Mouse (Mus musculus) hindbrain, embryonic 15.5 days (tissue): ENCODE data around the gene Ugt1a8. TPM values are rescaled to one million over a fixed set of nuclear protein-coding genes. Genes with fewer than 3 reads are reported as not detected.
"Not testable (repeated sequence)": the region's sequence is repeated elsewhere in the genome, so short reads cannot be mapped to it uniquely, and the experiment has no call there.

ENCODE experiments used
- ATAC-seq: fragments of 200-750 bp; cut with Nextera tagmentation; 2 replicates; pipeline ENCODE4 v1.8.0; 2017; ENCODE audit warnings: low read depth, moderate number of reproducible peaks, moderate TSS enrichment; ENCODE audit not compliant: low FRiP score
- H3K27ac ChIP-seq: fragments of 300-500 bp; sonication (generic); replicated peaks from 2 replicates; pipeline ENCODE4 v1.5.1; 2015; ENCODE audit warnings: mild to moderate bottlenecking, inconsistent platforms
- H3K27me3 ChIP-seq: fragments of 300-500 bp; sonication (generic); 2 replicates; pipeline ENCODE4 v1.6.1; 2015; ENCODE audit warnings: control low read depth, inconsistent platforms
- H3K36me3 ChIP-seq: fragments of 300-500 bp; sonication (generic); 2 replicates; pipeline ENCODE4 v1.6.1; 2015; ENCODE audit warnings: control low read depth, inconsistent platforms
- H3K4me1 ChIP-seq: fragments of 300-500 bp; sonication (generic); replicated peaks from 2 replicates; pipeline ENCODE4 v1.6.1; 2015; ENCODE audit warnings: control low read depth, inconsistent platforms
- H3K4me2 ChIP-seq: fragments of 300-500 bp; sonication (generic); 2 replicates; pipeline ENCODE4 v1.6.1; 2015; ENCODE audit warnings: moderate library complexity, mild to moderate bottlenecking, inconsistent platforms
- H3K4me3 ChIP-seq: fragments of 300-500 bp; sonication (generic); 2 replicates; pipeline ENCODE4 v1.5.1; 2015; ENCODE audit warnings: mild to moderate bottlenecking, inconsistent platforms
- H3K9ac ChIP-seq: fragments of 300-500 bp; sonication (generic); 2 replicates; pipeline ENCODE4 v1.6.1; 2015; ENCODE audit warnings: inconsistent platforms
- H3K9me3 ChIP-seq: fragments of 300-500 bp; sonication (generic); 2 replicates; pipeline ENCODE4 v1.6.1; 2016; ENCODE audit warnings: control low read depth, inconsistent platforms
- WGBS: fragments of 180-500 bp; shearing (Covaris S2); methylation state at CpG from one replicate; pipeline ENCODE4 v1.1.7; 2015; 5-methylcytosine and 5-hydroxymethylcytosine counted together
- polyA plus RNA-seq: library from polyadenylated mRNA; unstranded; fragments of >200 nt; fragmentation: Nextera tagmentation; extraction: Ambion mirVana; gene quantifications from 2 replicates; pipeline ENCODE4 v1.2.1, GENCODE M21; 2015

The Ugt1a8 gene
- polyA plus RNA-seq, 1 experiment from 2014 or later: not detected

DNA sequence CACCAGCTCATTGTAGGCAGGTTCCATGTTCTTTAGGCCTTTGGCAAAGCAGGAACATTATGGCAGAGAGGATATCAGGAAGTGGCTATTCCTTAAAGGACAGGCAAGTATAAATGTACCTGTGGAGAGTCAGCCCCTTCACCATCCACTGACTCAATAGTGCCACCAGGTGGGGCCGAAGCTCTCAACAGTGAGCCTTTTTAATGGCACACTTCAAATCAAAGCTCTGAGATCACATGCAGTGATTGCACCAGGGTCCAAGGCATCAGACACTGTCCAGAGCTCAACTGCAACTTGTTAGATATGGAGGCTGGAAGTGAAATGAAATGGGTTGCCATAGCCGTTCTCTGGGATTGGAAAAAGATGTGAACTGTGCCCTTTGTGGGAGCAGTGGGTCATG lies 57.7 kb downstream of the Ugt1a8 start:
- not testable (repeated sequence) for H3K27ac ChIP-seq, H3K4me3 ChIP-seq, H3K4me2 ChIP-seq, H3K4me1 ChIP-seq, H3K9me3 ChIP-seq, ATAC-seq, H3K36me3 ChIP-seq, H3K9ac ChIP-seq, H3K27me3 ChIP-seq
- 79% methylated on average over 2 of the region's 2 CpGs for WGBS

DNA sequence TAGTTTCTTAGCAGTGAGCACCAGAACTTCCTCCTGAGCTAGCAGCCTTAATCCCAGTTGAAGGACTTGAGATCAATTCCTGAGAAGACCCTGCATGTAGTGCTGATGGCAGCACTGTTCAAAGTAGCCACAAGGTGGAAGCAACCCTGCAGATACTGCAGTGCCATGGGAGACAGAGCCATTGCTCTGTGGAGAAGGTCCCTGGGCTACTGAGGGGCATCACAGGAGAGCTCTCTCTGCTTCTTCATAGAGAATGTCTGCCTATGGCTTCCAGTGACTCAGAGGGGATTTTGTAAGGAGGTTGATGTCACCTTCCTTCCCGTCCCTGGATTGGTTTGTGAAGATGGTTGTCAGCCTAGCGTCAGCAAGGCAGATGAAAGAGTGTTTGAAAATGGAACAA lies 62.5 kb downstream of the Ugt1a8 start:
- H3K4me1 ChIP-seq, H3K9ac ChIP-seq, H3K36me3 ChIP-seq, ATAC-seq, H3K27me3 ChIP-seq, H3K4me3 ChIP-seq, H3K27ac ChIP-seq, H3K4me2 ChIP-seq, H3K9me3 ChIP-seq: not testable (repeated sequence)
- 77% methylated on average over 2 of the region's 2 CpGs for WGBS

DNA sequence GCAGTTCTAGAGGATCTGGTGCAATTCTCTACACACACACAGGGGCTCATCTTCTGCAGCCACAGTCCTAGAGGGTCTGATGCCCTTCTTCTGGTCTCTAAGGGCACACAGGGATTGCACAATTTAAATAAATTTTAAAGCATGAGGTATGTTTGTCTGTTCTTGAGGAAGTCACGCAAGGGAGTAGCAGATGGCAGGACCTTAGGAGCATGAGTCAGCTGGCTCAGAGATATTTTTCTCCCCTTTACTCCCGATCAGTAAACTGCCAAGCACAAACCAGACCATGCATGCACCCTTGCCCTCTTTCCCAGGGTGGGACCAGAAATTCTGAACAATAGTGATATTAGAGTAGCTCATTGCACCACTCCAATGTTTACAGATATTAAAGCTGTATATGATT lies 70.8 kb downstream of the Ugt1a8 start:
- no peaks in the 10 kb centered on the region for H3K36me3 ChIP-seq
- H3K4me1 ChIP-seq: no peaks in the 10 kb centered on the region
- no peak overlapping the region for H3K27ac ChIP-seq
- H3K27me3 ChIP-seq: no peaks in the 10 kb centered on the region
- H3K9me3 ChIP-seq: no peaks in the 10 kb centered on the region
- H3K4me3 ChIP-seq: no peak overlapping the region
- ATAC-seq: no peak
- H3K9ac ChIP-seq: no peak overlapping the region
- H3K4me2 ChIP-seq: no peak overlapping the region
- WGBS: 83% methylated on average over 2 of the region's 2 CpGs

DNA sequence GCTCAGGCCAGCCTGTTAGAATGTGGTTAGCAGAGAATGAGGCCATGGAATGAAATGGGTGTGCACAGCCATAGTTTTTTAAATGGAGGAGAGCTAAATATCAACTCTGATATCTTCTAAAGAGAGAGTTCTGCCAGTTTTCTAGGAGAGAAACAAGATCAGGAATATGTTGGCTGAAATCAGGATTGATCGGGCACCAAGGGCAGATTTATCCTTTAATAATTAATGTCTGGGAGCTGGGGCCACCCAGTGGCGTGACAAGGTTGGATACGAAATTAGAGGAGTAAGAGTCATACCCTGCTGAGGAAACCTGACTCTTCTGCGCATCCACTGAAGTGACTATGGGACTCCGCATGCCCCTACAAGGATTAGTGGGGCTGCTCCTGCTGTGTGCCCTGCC lies 78.1 kb downstream of the Ugt1a8 start, which contains the start of gene Ugt1a5:
Gene Ugt1a5, plus strand, starts transcription at position 302 of the 400 bp plus-strand sequence.
- no peaks in the 10 kb centered on the region for H3K36me3 ChIP-seq
- no peak for ATAC-seq
- H3K27me3 ChIP-seq: no peaks in the 10 kb centered on the region
- no peak within 1 kb of the TSS for H3K4me2 ChIP-seq
- H3K4me1 ChIP-seq: no peaks in the 10 kb centered on the region
- H3K9ac ChIP-seq: no peak within 1 kb of the TSS
- no peak within 1 kb of the TSS for H3K27ac ChIP-seq
- WGBS: 80% methylated on average over 5 of the region's 5 CpGs
- H3K4me3 ChIP-seq: no peak within 1 kb of the TSS
- no peaks in the 10 kb centered on the region for H3K9me3 ChIP-seq

DNA sequence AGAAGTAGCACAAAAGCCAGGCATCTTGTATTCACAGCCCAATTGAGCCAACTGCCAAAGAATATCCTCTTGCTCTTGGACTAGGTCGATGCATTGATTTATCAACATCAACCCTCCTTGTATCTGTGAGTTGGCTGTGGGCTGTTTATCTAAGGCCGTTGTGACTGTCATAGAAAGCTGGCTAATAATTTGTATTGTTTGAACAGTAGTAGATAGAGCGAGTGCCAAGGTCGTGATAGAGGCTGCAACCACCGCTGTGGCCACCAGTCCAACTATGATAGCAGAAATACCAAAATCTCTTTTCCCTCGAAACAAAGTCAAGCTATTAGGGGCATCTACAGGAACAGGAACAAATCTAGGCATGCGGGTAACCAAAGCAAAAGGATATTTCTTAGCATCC lies 84.6 kb downstream of the Ugt1a8 start:
- not testable (repeated sequence) for H3K27ac ChIP-seq, ATAC-seq, H3K9ac ChIP-seq, H3K4me1 ChIP-seq, H3K27me3 ChIP-seq, H3K4me2 ChIP-seq, H3K9me3 ChIP-seq, H3K36me3 ChIP-seq, H3K4me3 ChIP-seq
- 87% methylated on average over 6 of the region's 7 CpGs for WGBS

DNA sequence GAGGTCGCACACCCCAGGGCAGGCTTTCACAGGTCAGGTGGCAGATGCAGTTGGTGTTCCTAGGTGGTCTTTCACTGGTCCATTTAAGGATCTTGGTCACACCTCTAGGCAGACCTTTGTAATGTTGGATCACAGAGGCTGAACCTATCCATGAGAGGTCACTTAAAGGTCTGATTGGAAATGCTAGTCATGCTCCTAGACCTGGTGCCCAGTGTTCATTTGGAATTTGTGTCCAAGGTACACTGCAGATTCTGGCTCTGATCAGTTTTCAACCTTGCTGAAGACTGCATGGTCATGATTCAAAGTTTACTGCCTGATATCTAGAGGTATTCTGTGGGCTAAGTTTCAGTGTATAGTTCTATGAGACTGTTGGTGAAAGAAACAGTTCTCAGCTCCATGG lies 92.0 kb downstream of the Ugt1a8 start:
- Histone ChIP-seq H3K36me3 (no peaks in the 10 kb centered on the region), H3K9me3 (no peaks in the 10 kb centered on the region; the same call in 1 of the 2 replicates), H3K27ac (no peak overlapping the region), H3K4me3 (no peak overlapping the region), H3K27me3 (no peaks in the 10 kb centered on the region), H3K9ac (no peak overlapping the region), H3K4me1 (no peaks in the 10 kb centered on the region), H3K4me2 (no peak overlapping the region)
- ATAC-seq: no peak
- 92% methylated on average over 1 of the region's 1 CpGs for WGBS

DNA sequence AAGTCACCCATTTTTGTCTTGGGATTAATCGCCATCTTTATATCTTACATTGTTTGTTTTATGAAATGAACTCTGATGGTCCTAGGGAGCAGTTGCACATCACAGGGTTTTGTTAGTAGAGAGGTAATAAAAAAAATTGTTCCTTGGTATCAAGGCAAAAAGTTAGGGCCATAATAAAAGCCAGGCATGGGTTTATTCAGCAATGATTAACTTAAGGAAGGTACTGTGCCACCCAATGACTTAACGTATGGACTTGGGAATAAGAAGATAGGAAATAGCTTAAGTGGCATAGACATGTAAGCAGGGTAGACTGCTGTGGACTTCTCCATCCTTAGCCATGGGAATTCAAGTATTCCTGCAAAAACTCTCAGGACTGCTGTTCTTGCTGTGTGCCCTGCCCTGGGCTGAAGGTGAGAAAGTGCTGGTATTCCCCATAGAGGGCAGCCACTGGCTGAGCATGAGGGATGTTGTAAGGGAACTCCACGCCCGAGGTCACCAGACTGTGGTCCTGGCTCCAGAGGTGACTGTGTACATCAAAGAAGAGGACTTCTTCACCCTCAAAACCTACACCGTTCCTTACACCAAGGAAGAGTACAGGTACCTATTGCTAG lies 98.8 kb downstream of the Ugt1a8 start:
- ATAC-seq: no peak
- Histone ChIP-seq H3K27me3 (no peaks in the 10 kb centered on the region), H3K4me2 (no peak overlapping the region), H3K36me3 (no peaks in the 10 kb centered on the region), H3K4me1 (no peaks in the 10 kb centered on the region), H3K9me3 (no peaks in the 10 kb centered on the region), H3K9ac (no peak overlapping the region), H3K27ac (no peak overlapping the region), H3K4me3 (no peak overlapping the region)
- 86% methylated on average over 5 of the region's 5 CpGs for WGBS

DNA sequence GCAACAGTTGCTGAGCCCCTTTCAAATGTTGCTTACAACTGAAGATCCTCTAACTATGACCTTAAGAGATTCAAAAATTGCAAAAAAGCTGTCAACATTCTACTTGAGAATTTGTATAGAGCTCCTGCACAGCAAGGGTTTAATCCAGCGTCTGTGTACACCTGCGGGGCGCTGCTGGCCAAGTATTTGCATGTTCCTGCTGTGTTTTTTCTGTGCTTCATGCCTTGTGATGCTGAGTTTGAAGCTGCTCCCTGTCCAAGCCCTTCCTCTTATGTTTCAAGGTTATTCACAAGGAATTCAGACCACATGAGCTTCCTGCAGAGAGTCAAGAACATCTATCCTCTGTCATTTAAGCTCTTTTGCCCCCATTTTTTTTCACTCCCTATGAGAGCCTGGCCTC lies 104.5 kb downstream of the Ugt1a8 start:
- no peak overlapping the region for H3K4me2 ChIP-seq
- no peaks in the 10 kb centered on the region for H3K36me3 ChIP-seq
- H3K4me1 ChIP-seq: no peaks in the 10 kb centered on the region
- H3K27me3 ChIP-seq: no peaks in the 10 kb centered on the region
- no peak for ATAC-seq
- no peaks in the 10 kb centered on the region for H3K9me3 ChIP-seq
- H3K27ac ChIP-seq: no peak overlapping the region
- WGBS: 70% methylated on average over 3 of the region's 3 CpGs
- H3K4me3 ChIP-seq: no peak overlapping the region
- no peak overlapping the region for H3K9ac ChIP-seq

DNA sequence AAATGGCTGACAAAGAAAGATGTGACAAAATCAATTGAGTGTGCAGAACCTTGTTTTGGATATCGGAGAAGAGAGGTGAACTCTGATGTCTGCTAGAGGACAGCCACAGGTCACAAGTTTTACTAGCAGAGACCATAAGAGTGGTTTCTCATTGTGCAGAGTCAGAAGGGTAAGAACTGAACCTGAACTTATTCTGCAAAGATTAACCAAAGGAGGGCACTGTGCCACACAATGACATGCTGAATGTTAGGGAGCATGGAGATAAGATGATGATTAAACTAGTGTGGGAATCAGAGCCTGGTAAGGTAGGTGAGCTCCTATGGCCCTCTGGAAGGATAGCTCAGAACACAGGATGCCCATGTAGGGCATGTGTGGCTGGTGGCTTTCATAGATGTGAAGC lies 108.1 kb downstream of the Ugt1a8 start:
- Histone ChIP-seq H3K9me3 (no peaks in the 10 kb centered on the region), H3K9ac (no peak overlapping the region), H3K27ac (no peak overlapping the region), H3K27me3 (no peaks in the 10 kb centered on the region), H3K4me3 (no peak overlapping the region), H3K4me2 (no peak overlapping the region), H3K36me3 (no peaks in the 10 kb centered on the region), H3K4me1 (no peaks in the 10 kb centered on the region)
- WGBS: 91% methylated on average over 1 of the region's 1 CpGs
- ATAC-seq: no peak

DNA sequence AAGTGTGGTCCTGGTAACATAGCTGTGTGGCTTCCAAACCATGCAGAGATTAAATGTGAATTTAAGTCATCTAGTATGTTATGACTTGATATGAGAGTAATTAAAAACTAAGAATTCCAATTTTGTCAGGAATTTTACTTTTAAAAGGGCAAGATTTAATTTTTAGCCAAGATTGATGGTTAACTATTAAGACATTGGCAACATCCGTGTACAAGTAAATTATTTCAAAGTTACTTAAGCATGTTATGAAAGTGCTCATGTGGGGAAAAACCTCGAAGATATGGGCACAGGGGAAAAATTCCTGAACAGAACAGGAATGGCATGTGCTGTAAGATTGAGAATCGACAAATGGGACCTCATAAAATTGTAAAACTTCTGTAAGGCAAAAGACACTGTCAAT lies 109.8 kb downstream of the Ugt1a8 start:
- ATAC-seq: no peak
- Histone ChIP-seq H3K9ac (no peak overlapping the region), H3K4me1 (no peaks in the 10 kb centered on the region), H3K27ac (no peak overlapping the region), H3K36me3 (no peaks in the 10 kb centered on the region), H3K27me3 (no peaks in the 10 kb centered on the region), H3K4me3 (no peak overlapping the region), H3K9me3 (no peaks in the 10 kb centered on the region), H3K4me2 (no peak overlapping the region)
- WGBS: 81% methylated on average over 3 of the region's 3 CpGs

DNA sequence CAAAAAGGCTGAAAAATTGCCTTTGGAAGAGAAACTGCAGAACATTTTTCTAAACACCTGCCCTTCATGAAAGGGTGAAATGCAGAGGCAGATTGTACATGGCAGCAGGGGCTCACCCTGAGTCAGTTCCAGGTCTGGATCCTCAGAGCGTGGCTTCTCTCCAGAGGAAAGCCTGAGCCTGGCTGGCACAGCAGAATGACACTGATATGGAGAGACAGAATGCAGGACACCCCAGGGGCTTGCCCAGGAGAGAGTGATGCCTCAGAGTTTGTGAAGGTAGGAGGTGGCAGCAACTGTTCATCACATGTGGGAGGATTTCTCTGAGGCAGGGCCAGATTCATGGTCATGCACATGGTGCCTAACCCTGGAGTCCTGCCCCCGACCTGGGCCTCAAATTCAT lies 112.4 kb downstream of the Ugt1a8 start:
- no peak for ATAC-seq
- H3K36me3 ChIP-seq: peaks cover 8% of the 10 kb centered on the region; the same call in 1 of the 2 replicates
- no peak overlapping the region for H3K4me3 ChIP-seq
- no peaks in the 10 kb centered on the region for H3K27me3 ChIP-seq
- no peak overlapping the region for H3K27ac ChIP-seq
- no peak overlapping the region for H3K4me2 ChIP-seq
- H3K9ac ChIP-seq: no peak overlapping the region
- WGBS: 72% methylated on average over 2 of the region's 2 CpGs
- H3K4me1 ChIP-seq: no peaks in the 10 kb centered on the region
- 0 out of 2 replicates have a peak, but pooled peaks cover 8% of the 10 kb centered on the region for H3K9me3 ChIP-seq

DNA sequence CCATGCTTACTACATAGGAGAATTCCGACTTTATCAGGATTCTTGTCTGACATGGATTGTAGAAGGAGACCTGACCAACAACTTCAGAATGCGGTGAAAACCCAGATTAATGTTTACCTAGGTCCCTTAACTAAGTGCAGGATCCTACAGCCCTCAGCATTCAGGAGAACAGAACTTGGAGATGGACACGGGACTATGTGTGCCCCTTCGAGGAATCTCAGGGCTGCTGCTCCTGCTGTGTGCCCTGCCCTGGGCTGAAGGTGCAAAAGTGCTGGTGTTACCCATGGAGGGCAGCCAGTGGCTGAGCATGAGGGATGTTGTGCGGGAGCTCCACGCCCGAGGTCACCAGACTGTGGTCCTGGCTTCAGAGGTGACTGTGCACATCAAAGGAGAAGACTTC lies 112.8 kb downstream of the Ugt1a8 start, which contains the start of gene Ugt1a2:
Gene Ugt1a2, plus strand, starts transcription at position 146 of the 400 bp plus-strand sequence.
- peaks cover 8% of the 10 kb centered on the region; the same call in 1 of the 2 replicates for H3K36me3 ChIP-seq
- 83% methylated on average over 7 of the region's 7 CpGs for WGBS
- no peaks in the 10 kb centered on the region for H3K27me3 ChIP-seq
- H3K9ac ChIP-seq: no peak within 1 kb of the TSS
- H3K4me1 ChIP-seq: peaks cover 3% of the 10 kb centered on the region; the same call in 1 of the 2 replicates
- no peak within 1 kb of the TSS for H3K27ac ChIP-seq
- H3K4me3 ChIP-seq: no peak within 1 kb of the TSS
- 0 out of 2 replicates have a peak, but pooled peaks cover 8% of the 10 kb centered on the region for H3K9me3 ChIP-seq
- H3K4me2 ChIP-seq: no peak within 1 kb of the TSS
- ATAC-seq: no peak
